Mouse (Mus musculus) forebrain, postnatal 0 days (tissue): Measurements from ENCODE around the gene Rccd1. TPM values are rescaled to one million over a fixed set of nuclear protein-coding genes. Genes with fewer than 3 reads are reported as not detected.

ENCODE experiments used
- ATAC-seq: fragments of 200-750 bp; cut with Nextera tagmentation; 2 replicates; pipeline ENCODE4 v1.8.0; 2017; ENCODE audit warnings: mild to moderate bottlenecking, moderate library complexity
- DNase-seq: peaks from one replicate; pipeline ENCODE4 v3.0.0-alpha.2; 2015
- H3K27ac ChIP-seq: fragments of 300-500 bp; sonication (generic); 2 replicates; pipeline ENCODE4 v1.5.1; 2014; ENCODE audit warnings: low read depth, mild to moderate bottlenecking, antibody characterized with exemption, low read length, moderate library complexity, mixed read lengths
- H3K27me3 ChIP-seq: fragments of 300-500 bp; sonication (generic); 2 replicates; pipeline ENCODE4 v1.6.1; 2014; ENCODE audit warnings: mild to moderate bottlenecking, low read length, mixed read lengths; ENCODE audit not compliant: insufficient read depth
- H3K36me3 ChIP-seq: fragments of 300-500 bp; sonication (generic); 2 replicates; pipeline ENCODE4 v1.6.1; 2014; ENCODE audit warnings: mild to moderate bottlenecking, moderate library complexity; ENCODE audit not compliant: insufficient read depth
- H3K4me1 ChIP-seq: fragments of 300-500 bp; sonication (generic); 2 replicates; pipeline ENCODE4 v1.6.1; 2014; ENCODE audit warnings: antibody characterized with exemption; ENCODE audit not compliant: insufficient read depth
- H3K4me2 ChIP-seq: fragments of 300-500 bp; sonication (generic); 2 replicates; pipeline ENCODE4 v1.6.1; 2014; ENCODE audit warnings: low read depth, mild to moderate bottlenecking, moderate library complexity
- H3K4me3 ChIP-seq: fragments of 300-500 bp; sonication (generic); 2 replicates; pipeline ENCODE4 v1.5.1; 2014; ENCODE audit warnings: low read depth, low read length, mixed read lengths
- H3K9ac ChIP-seq: fragments of 300-500 bp; sonication (generic); 2 replicates; pipeline ENCODE4 v1.6.1; 2014; ENCODE audit warnings: mild to moderate bottlenecking
- H3K9me3 ChIP-seq: fragments of 300-500 bp; sonication (generic); 2 replicates; pipeline ENCODE4 v1.6.1; 2016; ENCODE audit warnings: low read length
- CTCF ChIP-seq: sonication (generic); IDR thresholded peaks from 2 replicates; pipeline ENCODE4 v1.5.1; 2016; ENCODE audit warnings: antibody characterized with exemption, control low read depth, low read depth
- WGBS: fragments of 180-500 bp; shearing (Covaris S2); extraction: QIAGEN DNeasy Blood & Tissue Kit; methylation state at CpG from one replicate; pipeline ENCODE4 v1.1.7; 2014; 5-methylcytosine and 5-hydroxymethylcytosine counted together
- polyA plus RNA-seq: library from polyadenylated mRNA; unstranded; fragments of >200 nt; fragmentation: Nextera tagmentation; extraction: Ambion mirVana; gene quantifications from 2 replicates; pipeline ENCODE4 v1.2.1, GENCODE M21; 2015
- total RNA-seq: library from RNA; depleted of rRNA; stranded (reverse); fragments of >200 nt; gene quantifications from 2 replicates; pipeline ENCODE4 v1.2.3, GENCODE M21; 2014

Rccd1 gene
- total and polyA plus RNA-seq, 2 experiments from 2014 or later: 7.0 to 38.9 TPM

- DNase-seq: no peak
- Histone ChIP-seq H3K27me3 (no peaks in the 10 kb centered on the region), H3K4me2 (no peak overlapping the region), H3K9ac (no peak overlapping the region), H3K9me3 (no peaks in the 10 kb centered on the region), H3K4me1 (peaks cover 5% of the 10 kb centered on the region), H3K36me3 (peaks cover 15% of the 10 kb centered on the region), H3K4me3 (no peak overlapping the region), H3K27ac (no peak overlapping the region)
- no peak for ATAC-seq
- WGBS: 98% methylated on average over 9 of the region's 9 CpGs
- no peak for TF ChIP-seq CTCF
Measured at GRCm38 (mm10) chr7:80346173-80346572, 21.9 kb upstream of the Rccd1 start.

GRCm38 (mm10) chr7:80343270-80344018 lies 19.2 kb upstream of the Rccd1 start:
- DNase-seq (no peak), ATAC-seq (0 out of 2 replicates have a peak, but pooled peaks have one; percentile 2)
- Histone ChIP-seq H3K9ac (peak overlapping the region; percentile 73), H3K9me3 (no peaks in the 10 kb centered on the region), H3K4me1 (peaks cover 12% of the 10 kb centered on the region), H3K4me3 (peak overlapping the region; percentile 51), H3K4me2 (peak overlapping the region; percentile 74), H3K27me3 (no peaks in the 10 kb centered on the region), H3K27ac (peak overlapping the region; percentile 89), H3K36me3 (no peaks in the 10 kb centered on the region)
- 27% methylated on average over 19 of the region's 19 CpGs for whole genome bisulfite sequencing
- TF ChIP-seq CTCF: no peak

GRCm38 (mm10) chr7:80342858-80343257 lies 18.6 kb upstream of the Rccd1 start, which contains the start of gene Hddc3:
Gene Hddc3 (plus strand): TSS chr7:80343104.
- Histone ChIP-seq H3K27me3 (no peaks in the 10 kb centered on the region), H3K27ac (peak within 1 kb of the TSS; percentile 89), H3K4me2 (peak within 1 kb of the TSS; percentile 74), H3K36me3 (no peaks in the 10 kb centered on the region), H3K4me3 (peak within 1 kb of the TSS; percentile 51), H3K4me1 (peaks cover 18% of the 10 kb centered on the region), H3K9ac (peak within 1 kb of the TSS; percentile 73), H3K9me3 (no peaks in the 10 kb centered on the region)
- DNase-seq: peak; percentile 99
- 2% methylated on average over 25 of the region's 25 CpGs for WGBS
- peak; percentile 66 for ATAC-seq
- TF ChIP-seq CTCF: peak; percentile 88

GRCm38 (mm10) chr7:80341793-80342192 lies 17.5 kb upstream of the Rccd1 start:
- peaks cover 18% of the 10 kb centered on the region for H3K4me1 ChIP-seq
- DNase-seq: no peak
- WGBS: 68% methylated on average over 7 of the region's 7 CpGs

GRCm38 (mm10) chr7:80340793-80341192 lies 16.5 kb upstream of the Rccd1 start, which contains the start of gene Unc45a:
Gene Unc45a (minus strand): TSS chr7:80341005.
- Histone ChIP-seq H3K36me3 (peaks cover 15% of the 10 kb centered on the region), H3K9me3 (no peaks in the 10 kb centered on the region), H3K4me1 (peaks cover 18% of the 10 kb centered on the region), H3K4me3 (peak within 1 kb of the TSS; percentile 63), H3K27me3 (no peaks in the 10 kb centered on the region), H3K4me2 (peak within 1 kb of the TSS; percentile 86), H3K9ac (peak within 1 kb of the TSS; percentile 63), H3K27ac (peak within 1 kb of the TSS; percentile 93)
- peak; percentile 73 for DNase-seq
- 3% methylated on average over 11 of the region's 11 CpGs for whole genome bisulfite sequencing
- peak; percentile 68 for TF ChIP-seq CTCF
- peak; percentile 32 for ATAC-seq

More at GRCm38 (mm10) chr7:80341793-80342192, 17.5 kb upstream of the Rccd1 start:
- Histone ChIP-seq H3K4me3 (no peak overlapping the region), H3K27ac (no peak overlapping the region), H3K27me3 (no peaks in the 10 kb centered on the region), H3K9ac (no peak overlapping the region), H3K4me2 (no peak overlapping the region), H3K9me3 (no peaks in the 10 kb centered on the region), H3K36me3 (peaks cover 5% of the 10 kb centered on the region)
- ATAC-seq: no peak
- no peak for TF ChIP-seq CTCF

GRCm38 (mm10) chr7:80339793-80340628 lies 15.8 kb upstream of the Rccd1 start:
- Histone ChIP-seq H3K36me3 (peaks cover 23% of the 10 kb centered on the region), H3K4me2 (peak overlapping the region; percentile 86), H3K4me1 (peaks cover 18% of the 10 kb centered on the region), H3K4me3 (peak overlapping the region; percentile 63), H3K27me3 (no peaks in the 10 kb centered on the region), H3K9ac (peak overlapping the region; percentile 63), H3K27ac (peak overlapping the region; percentile 93), H3K9me3 (no peaks in the 10 kb centered on the region)
- 2% methylated on average over 45 of the region's 45 CpGs for WGBS
- TF ChIP-seq CTCF: peak; percentile 88
- DNase-seq (peak; percentile 99), ATAC-seq (peak; percentile 98)
